Mouse (Mus musculus): Measurements from ENCODE around the gene Grin2b. TPM values are rescaled to one million over a fixed set of nuclear protein-coding genes. Genes with fewer than 3 reads are reported as not detected.

Grin2b gene
- polyA plus RNA-seq, 1 experiment from 2014 or later, result 3.1 TPM

GRCm38 (mm10) chr6:136079991-136080734 is 93.1 kb downstream of the Grin2b start:
- Histone ChIP-seq H3K9ac (ENCODE audit: low read length) (no peak overlapping the region), H3K4me3 (ENCODE audit: low read depth, low read length) (no peak overlapping the region), H3K27me3 (ENCODE audit: control insufficient read depth, insufficient read depth, low read length) (no peaks in the 10 kb centered on the region), H3K4me2 (ENCODE audit: low read depth, low read length, severe bottlenecking) (no peak overlapping the region), H3K36me3 (ENCODE audit: control insufficient read depth, insufficient read depth, low read length) (no peaks in the 10 kb centered on the region), H3K27ac (ENCODE audit: low read depth, low read length) (no peak overlapping the region), H3K9me3 (ENCODE audit: control insufficient read depth, low read length) (no peaks in the 10 kb centered on the region), H3K4me1 (replicated peaks; ENCODE audit: control insufficient read depth, insufficient read depth, low read length) (no peaks in the 10 kb centered on the region)
- ATAC-seq (replicated peaks; ENCODE audit: low FRiP score), result no peak
- 83% methylated on average over 17 of the region's 17 CpGs for WGBS
- no peak for DNase-seq (ENCODE audit: low spot score)

- 82% methylated on average over 13 of the region's 13 CpGs for WGBS
- Histone ChIP-seq H3K9me3 (ENCODE audit: control insufficient read depth, low read length) (no peaks in the 10 kb centered on the region), H3K27me3 (ENCODE audit: control insufficient read depth, insufficient read depth, low read length) (no peaks in the 10 kb centered on the region), H3K4me2 (ENCODE audit: low read depth, low read length, severe bottlenecking) (no peak overlapping the region), H3K27ac (ENCODE audit: low read depth, low read length) (no peak overlapping the region), H3K36me3 (ENCODE audit: control insufficient read depth, insufficient read depth, low read length) (no peaks in the 10 kb centered on the region), H3K4me3 (ENCODE audit: low read depth, low read length) (no peak overlapping the region), H3K4me1 (replicated peaks; ENCODE audit: control insufficient read depth, insufficient read depth, low read length) (no peaks in the 10 kb centered on the region), H3K9ac (ENCODE audit: low read length) (no peak overlapping the region)
- no peak for DNase-seq (ENCODE audit: low spot score)
- ATAC-seq (replicated peaks; ENCODE audit: low FRiP score), result no peak
Measured at GRCm38 (mm10) chr6:136072326-136073054, 100.8 kb downstream of the Grin2b start.

- Histone ChIP-seq H3K9me3 (ENCODE audit: control insufficient read depth, low read length) (no peaks in the 10 kb centered on the region), H3K4me3 (ENCODE audit: low read depth, low read length) (no peak overlapping the region), H3K36me3 (ENCODE audit: control insufficient read depth, insufficient read depth, low read length) (no peaks in the 10 kb centered on the region), H3K27ac (ENCODE audit: low read depth, low read length) (no peak overlapping the region), H3K4me2 (ENCODE audit: low read depth, low read length, severe bottlenecking) (no peak overlapping the region), H3K4me1 (replicated peaks; ENCODE audit: control insufficient read depth, insufficient read depth, low read length) (no peaks in the 10 kb centered on the region), H3K9ac (ENCODE audit: low read length) (no peak overlapping the region), H3K27me3 (ENCODE audit: control insufficient read depth, insufficient read depth, low read length) (no peaks in the 10 kb centered on the region)
- ATAC-seq (replicated peaks; ENCODE audit: low FRiP score) (no peak), DNase-seq (ENCODE audit: low spot score) (no peak)
- WGBS, result 85% methylated on average over 7 of the region's 7 CpGs
Measured at GRCm38 (mm10) chr6:136070101-136070500, 103.2 kb downstream of the Grin2b start.

- Histone ChIP-seq H3K27me3 (ENCODE audit: control insufficient read depth, insufficient read depth, low read length) (no peaks in the 10 kb centered on the region), H3K27ac (ENCODE audit: low read depth, low read length) (no peak overlapping the region), H3K36me3 (ENCODE audit: control insufficient read depth, insufficient read depth, low read length) (no peaks in the 10 kb centered on the region), H3K4me2 (ENCODE audit: low read depth, low read length, severe bottlenecking) (no peak overlapping the region), H3K9ac (ENCODE audit: low read length) (no peak overlapping the region), H3K9me3 (ENCODE audit: control insufficient read depth, low read length) (no peaks in the 10 kb centered on the region), H3K4me3 (ENCODE audit: low read depth, low read length) (no peak overlapping the region), H3K4me1 (replicated peaks; ENCODE audit: control insufficient read depth, insufficient read depth, low read length) (no peaks in the 10 kb centered on the region)
- ATAC-seq (replicated peaks; ENCODE audit: low FRiP score) (no peak), DNase-seq (ENCODE audit: low spot score) (no peak)
- WGBS, result 63% methylated on average over 1 of the region's 1 CpGs
Measured at GRCm38 (mm10) chr6:136053346-136053745, 120.0 kb downstream of the Grin2b start.

- no peak overlapping the region for H3K27ac ChIP-seq (ENCODE audit: low read depth, low read length)
- no peak overlapping the region for H3K4me2 ChIP-seq (ENCODE audit: low read depth, low read length, severe bottlenecking)
- DNase-seq (ENCODE audit: low spot score), result no peak
- no peaks in the 10 kb centered on the region for H3K36me3 ChIP-seq (ENCODE audit: control insufficient read depth, insufficient read depth, low read length)
- H3K4me3 ChIP-seq (ENCODE audit: low read depth, low read length), result no peak overlapping the region
- 84% methylated on average over 4 of the region's 4 CpGs for WGBS
- no peaks in the 10 kb centered on the region for H3K27me3 ChIP-seq (ENCODE audit: control insufficient read depth, insufficient read depth, low read length)
- ATAC-seq (replicated peaks; ENCODE audit: low FRiP score), result no peak
- no peak overlapping the region for H3K9ac ChIP-seq (ENCODE audit: low read length)
- no peaks in the 10 kb centered on the region for H3K9me3 ChIP-seq (ENCODE audit: control insufficient read depth, low read length)
- H3K4me1 ChIP-seq (replicated peaks; ENCODE audit: control insufficient read depth, insufficient read depth, low read length), result no peaks in the 10 kb centered on the region
Measured at GRCm38 (mm10) chr6:136050346-136050745, 123.0 kb downstream of the Grin2b start.

GRCm38 (mm10) chr6:136048084-136048483 is 125.2 kb downstream of the Grin2b start:
- Histone ChIP-seq H3K4me1 (replicated peaks; ENCODE audit: control insufficient read depth, insufficient read depth, low read length) (no peaks in the 10 kb centered on the region), H3K4me3 (ENCODE audit: low read depth, low read length) (no peak overlapping the region), H3K9ac (ENCODE audit: low read length) (no peak overlapping the region), H3K36me3 (ENCODE audit: control insufficient read depth, insufficient read depth, low read length) (no peaks in the 10 kb centered on the region), H3K4me2 (ENCODE audit: low read depth, low read length, severe bottlenecking) (no peak overlapping the region), H3K27ac (ENCODE audit: low read depth, low read length) (no peak overlapping the region), H3K27me3 (ENCODE audit: control insufficient read depth, insufficient read depth, low read length) (no peaks in the 10 kb centered on the region), H3K9me3 (ENCODE audit: control insufficient read depth, low read length) (no peaks in the 10 kb centered on the region)
- ATAC-seq (replicated peaks; ENCODE audit: low FRiP score) (no peak), DNase-seq (ENCODE audit: low spot score) (no peak)
- 90% methylated on average over 2 of the region's 2 CpGs for WGBS

- 80% methylated on average over 7 of the region's 7 CpGs for WGBS
- H3K36me3 ChIP-seq (ENCODE audit: control insufficient read depth, insufficient read depth, low read length), result no peaks in the 10 kb centered on the region
- H3K9ac ChIP-seq (ENCODE audit: low read length), result no peak overlapping the region
- no peaks in the 10 kb centered on the region for H3K27me3 ChIP-seq (ENCODE audit: control insufficient read depth, insufficient read depth, low read length)
- H3K4me3 ChIP-seq (ENCODE audit: low read depth, low read length), result no peak overlapping the region
- H3K9me3 ChIP-seq (ENCODE audit: control insufficient read depth, low read length), result no peaks in the 10 kb centered on the region
- no peak overlapping the region for H3K27ac ChIP-seq (ENCODE audit: low read depth, low read length)
- ATAC-seq (replicated peaks; ENCODE audit: low FRiP score) (no peak), DNase-seq (ENCODE audit: low spot score) (no peak)
- no peak overlapping the region for H3K4me2 ChIP-seq (ENCODE audit: low read depth, low read length, severe bottlenecking)
- H3K4me1 ChIP-seq (replicated peaks; ENCODE audit: control insufficient read depth, insufficient read depth, low read length), result no peaks in the 10 kb centered on the region
Measured at GRCm38 (mm10) chr6:136046091-136046490, 127.2 kb downstream of the Grin2b start.

- Histone ChIP-seq H3K4me1 (replicated peaks; ENCODE audit: control insufficient read depth, insufficient read depth, low read length) (no peaks in the 10 kb centered on the region), H3K27ac (ENCODE audit: low read depth, low read length) (no peak overlapping the region), H3K9me3 (ENCODE audit: control insufficient read depth, low read length) (no peaks in the 10 kb centered on the region), H3K4me2 (ENCODE audit: low read depth, low read length, severe bottlenecking) (no peak overlapping the region), H3K4me3 (ENCODE audit: low read depth, low read length) (no peak overlapping the region), H3K27me3 (ENCODE audit: control insufficient read depth, insufficient read depth, low read length) (no peaks in the 10 kb centered on the region), H3K36me3 (ENCODE audit: control insufficient read depth, insufficient read depth, low read length) (no peaks in the 10 kb centered on the region), H3K9ac (ENCODE audit: low read length) (no peak overlapping the region)
- no peak for ATAC-seq (replicated peaks; ENCODE audit: low FRiP score)
- 89% methylated on average over 5 of the region's 5 CpGs for WGBS
- no peak for DNase-seq (ENCODE audit: low spot score)
Measured at GRCm38 (mm10) chr6:136044461-136044860, 128.8 kb downstream of the Grin2b start.

GRCm38 (mm10) chr6:136042375-136042774 is 130.9 kb downstream of the Grin2b start:
- H3K27ac ChIP-seq (ENCODE audit: low read depth, low read length), result no peak overlapping the region
- no peak overlapping the region for H3K4me3 ChIP-seq (ENCODE audit: low read depth, low read length)
- DNase-seq (ENCODE audit: low spot score) (no peak), ATAC-seq (replicated peaks; ENCODE audit: low FRiP score) (no peak)
- H3K27me3 ChIP-seq (ENCODE audit: control insufficient read depth, insufficient read depth, low read length), result no peaks in the 10 kb centered on the region
- H3K9me3 ChIP-seq (ENCODE audit: control insufficient read depth, low read length), result no peaks in the 10 kb centered on the region
- no peaks in the 10 kb centered on the region for H3K36me3 ChIP-seq (ENCODE audit: control insufficient read depth, insufficient read depth, low read length)
- WGBS, result 86% methylated on average over 3 of the region's 3 CpGs
- H3K4me1 ChIP-seq (replicated peaks; ENCODE audit: control insufficient read depth, insufficient read depth, low read length), result no peaks in the 10 kb centered on the region
- H3K9ac ChIP-seq (ENCODE audit: low read length), result no peak overlapping the region
- no peak overlapping the region for H3K4me2 ChIP-seq (ENCODE audit: low read depth, low read length, severe bottlenecking)

Measured in forebrain, embryonic 11.5 days (tissue).